Mouse (Mus musculus) bone marrow, adult 2 months (tissue): ENCODE measurements around the gene Cass4.

Experiments
- CTCF ChIP-seq: fragments of 200-500 bp; IDR thresholded peaks from 2 replicates; pipeline ENCODE4 v1.5.1; 2011; ENCODE audit warnings: low read length, control low read depth; ENCODE audit not compliant: control insufficient read depth, insufficient read depth
- POLR2A ChIP-seq: fragments of 200-500 bp; IDR thresholded peaks from 2 replicates; pipeline ENCODE4 v1.6.1; 2011; ENCODE audit warnings: low read depth, mild to moderate bottlenecking, control low read depth, low read length, borderline replicate concordance; ENCODE audit not compliant: control insufficient read depth

DNA sequence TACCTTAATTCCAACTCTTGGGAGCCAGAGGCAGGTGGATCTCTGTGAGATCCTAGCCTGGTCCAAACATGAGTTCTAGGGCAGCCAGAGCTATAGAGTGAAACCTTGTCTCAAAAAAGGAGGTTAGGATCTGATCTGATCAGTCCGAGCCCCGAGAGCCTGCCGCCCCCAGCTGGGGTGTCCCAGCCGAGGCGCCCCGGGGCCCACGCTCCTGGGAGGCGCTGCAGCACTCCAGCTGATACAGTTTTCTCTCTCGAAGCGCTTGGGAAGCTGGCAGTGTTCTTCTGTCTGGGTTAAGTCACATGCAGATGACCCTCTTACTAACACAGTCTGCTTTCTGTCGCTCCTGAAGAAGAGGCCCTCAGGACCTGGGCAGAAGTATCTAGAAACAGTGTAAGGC lies 12.3 kb upstream of the Cass4 start:
- TF ChIP-seq CTCF = no peak
- TF ChIP-seq POLR2A = no peak
